Mouse (Mus musculus) frontal cortex, postnatal 25 days (tissue): Measurements from ENCODE around the gene Gm17949.
A peak's percentile ranks its signal among the peaks of the same experiment; 100 is the strongest.

Source experiments
- DNase-seq, 2 experiments: peaks; one replicate each; pipeline ENCODE4 v3.0.0; 2022; ENCODE audit warnings: low spot score in 2 of 2

Gene Gm17949

GRCm38 (mm10) chr17:56990115-56990746 lies 21.0 kb upstream of the Gm17949 start, which contains the start of gene Clpp:
Gene Clpp (plus strand): TSS chr17:56990305.
- peak; percentile 86 to 91 for DNase-seq

GRCm38 (mm10) chr17:56990966-56991365 lies 20.3 kb upstream of the Gm17949 start:
- peak in 1 of 2 experiments; percentile 6 for DNase-seq

- no peak for DNase-seq
These were observed 16.2 kb upstream of the Gm17949 start for GRCm38 (mm10) chr17:56995046-56995445.

- no peak for DNase-seq
These were observed 14.8 kb upstream of the Gm17949 start for GRCm38 (mm10) chr17:56996506-56996905.

- DNase-seq = peak; percentile 80 to 91
These were observed 14.1 kb upstream of the Gm17949 start, which contains the start of gene Alkbh7 for GRCm38 (mm10) chr17:56997029-56997667. Gene Alkbh7 (plus strand): TSS chr17:56997339.

GRCm38 (mm10) chr17:56999414-56999813 lies 11.9 kb upstream of the Gm17949 start:
- no peak for DNase-seq

GRCm38 (mm10) chr17:56999968-57000609 lies 11.2 kb upstream of the Gm17949 start, which contains the start of gene Pspn:
Gene Pspn (minus strand): TSS chr17:57000018.
- DNase-seq = no peak

- no peak for DNase-seq
These were observed 10.0 kb upstream of the Gm17949 start for GRCm38 (mm10) chr17:57001228-57001627.

- DNase-seq = no peak
These were observed 7.3 kb upstream of the Gm17949 start for GRCm38 (mm10) chr17:57003994-57004393.

GRCm38 (mm10) chr17:57007137-57007905 lies 3.9 kb upstream of the Gm17949 start:
- DNase-seq = no peak

- no peak for DNase-seq
These were observed 396 bp upstream of the Gm17949 start for GRCm38 (mm10) chr17:57010911-57011235.

- no peak for DNase-seq
These were observed 1.1 kb downstream of the Gm17949 start for GRCm38 (mm10) chr17:57012245-57012795.

GRCm38 (mm10) chr17:57019693-57020092 lies 8.4 kb downstream of the Gm17949 start:
- no peak for DNase-seq

GRCm38 (mm10) chr17:57020960-57021359 lies 9.7 kb downstream of the Gm17949 start:
- DNase-seq = no peak

GRCm38 (mm10) chr17:57027471-57027870 lies 16.2 kb downstream of the Gm17949 start:
- no peak for DNase-seq

- DNase-seq = no peak
These were observed 18.4 kb downstream of the Gm17949 start for GRCm38 (mm10) chr17:57029691-57030090.

GRCm38 (mm10) chr17:57030931-57031660 lies 19.8 kb downstream of the Gm17949 start, which contains the start of gene Khsrp:
Gene Khsrp (minus strand): TSS chr17:57031522.
- DNase-seq = no peak

- peak; percentile 98 to 99 for DNase-seq
These were observed 20.6 kb downstream of the Gm17949 start for GRCm38 (mm10) chr17:57031661-57032420.

GRCm38 (mm10) chr17:57032854-57033253 lies 21.6 kb downstream of the Gm17949 start:
- no peak for DNase-seq

GRCm38 (mm10) chr17:57038978-57039377 lies 27.7 kb downstream of the Gm17949 start:
- DNase-seq = no peak
